12 mouse cellular contexts compared by ENCODE assay signal in genomic region chr9:7929552-7929951, GRCm38 (mm10). TPM values are rescaled to one million over a fixed set of nuclear protein-coding genes. Genes with fewer than 3 reads are reported as not detected.
DNase-seq lines count a peak whose midpoint lies in the region; ATAC-seq lines count a peak whose summit lies in the region.
"Had no signal": no experiment of that assay in that cellular context is flagged by ENCODE, and none has a peak within 500 bp of the region (broad histone marks: within the 10 kb centered on the region; RNA-seq: fewer than 3 reads in every experiment).

No protein-coding gene starts in this region.

- H3K36me3 ChIP-seq in embryonic facial prominence, embryonic 14.5 days (ENCODE audit: control insufficient read depth, insufficient read depth, low read length) = peaks cover 66% of the 10 kb centered on the region
- H3K36me3 ChIP-seq in embryonic facial prominence, embryonic 10.5 days (replicated peaks) = peaks cover 99% of the 10 kb centered on the region
- peaks cover 81% of the 10 kb centered on the region for H3K36me3 ChIP-seq in kidney, embryonic 15.5 days

- no peaks in the 10 kb centered on the region for H3K4me1 ChIP-seq in embryonic facial prominence, embryonic 14.5 days (ENCODE audit: control insufficient read depth, insufficient read depth, low read length)
- H3K4me1 ChIP-seq in embryonic facial prominence, embryonic 10.5 days = no peaks in the 10 kb centered on the region
- no peaks in the 10 kb centered on the region for H3K4me1 ChIP-seq in kidney, embryonic 15.5 days
- H3K4me1 ChIP-seq: neural tube, embryonic 12.5 days had no signal

- H3K9ac ChIP-seq in embryonic facial prominence, embryonic 14.5 days (ENCODE audit: low read depth, low read length) = no peak overlapping the region
- no peak overlapping the region for H3K9ac ChIP-seq in kidney, embryonic 15.5 days
- H3K9ac ChIP-seq: neural tube, embryonic 12.5 days had no signal

- no peaks in the 10 kb centered on the region for H3K27me3 ChIP-seq in embryonic facial prominence, embryonic 14.5 days (replicated peaks; ENCODE audit: control insufficient read depth, insufficient read depth, low read length)
- no peaks in the 10 kb centered on the region for H3K27me3 ChIP-seq in embryonic facial prominence, embryonic 10.5 days (replicated peaks; ENCODE audit: low read depth, poor library complexity, severe bottlenecking)
- H3K27me3 ChIP-seq in kidney, embryonic 15.5 days = no peaks in the 10 kb centered on the region
- H3K27me3 ChIP-seq: neural tube, embryonic 12.5 days had no signal

- peak; percentile 20; the same call in 1 of the 2 replicates for ATAC-seq in embryonic facial prominence, embryonic 14.5 days (ENCODE audit: low read depth)
- 0 out of 2 replicates have a peak, but pooled peaks have one; percentile 24 for ATAC-seq in kidney, embryonic 15.5 days (replicated peaks; ENCODE audit: low FRiP score)

- intact Hi-C loops in heart, postnatal 14 days (cut with DNase I) = no loop called here

- no peak overlapping the region for H3K4me2 ChIP-seq in embryonic facial prominence, embryonic 14.5 days (ENCODE audit: low read depth, low read length)
- no peak overlapping the region for H3K4me2 ChIP-seq in kidney, embryonic 15.5 days
- H3K4me2 ChIP-seq: neural tube, embryonic 12.5 days had no signal

- 69% methylated on average over 6 of the region's 6 CpGs for WGBS in embryonic facial prominence, embryonic 14.5 days
- 92% methylated on average over 6 of the region's 6 CpGs for WGBS in embryonic facial prominence, embryonic 10.5 days
- 74% methylated on average over 6 of the region's 6 CpGs for WGBS in kidney, embryonic 15.5 days

- peaks cover 26% of the 10 kb centered on the region for H3K9me3 ChIP-seq in embryonic facial prominence, embryonic 14.5 days (ENCODE audit: control insufficient read depth, low read length)
- peaks cover 23% of the 10 kb centered on the region for H3K9me3 ChIP-seq in embryonic facial prominence, embryonic 10.5 days
- peaks cover 15% of the 10 kb centered on the region for H3K9me3 ChIP-seq in kidney, embryonic 15.5 days (replicated peaks)

- 0 out of 2 replicates have a peak overlapping the region, but pooled peaks have one; percentile 33 for H3K27ac ChIP-seq in embryonic facial prominence, embryonic 14.5 days (replicated peaks; ENCODE audit: low read depth, low read length)
- no peak overlapping the region for H3K27ac ChIP-seq in embryonic facial prominence, embryonic 10.5 days (replicated peaks)
- no peak overlapping the region for H3K27ac ChIP-seq in kidney, embryonic 15.5 days
- H3K27ac ChIP-seq: neural tube, embryonic 12.5 days had no signal

- no peak overlapping the region for H3K4me3 ChIP-seq in embryonic facial prominence, embryonic 14.5 days (ENCODE audit: low read depth, low read length)
- H3K4me3 ChIP-seq in embryonic facial prominence, embryonic 10.5 days = no peak overlapping the region
- no peak overlapping the region for H3K4me3 ChIP-seq in kidney, embryonic 15.5 days (replicated peaks)
- H3K4me3 ChIP-seq: neural tube, embryonic 12.5 days had no signal

- peak; percentile 74 for DNase-seq in embryonic facial prominence, embryonic 14.5 days (ENCODE audit: low spot score)
- DNase-seq in embryonic facial prominence, embryonic 10.5 days (ENCODE audit: low spot score) = no peak
- DNase-seq in kidney, adult 11 months = no peak
- peak; percentile 16 to 48 for DNase-seq in heart, postnatal 14 days
- DNase-seq in lung, postnatal 25 days (ENCODE audit: low spot score) = peak; percentile 45
- DNase-seq in right cerebral cortex, adult 18-20 months = no peak
- DNase-seq in right cerebral cortex, postnatal 36 days (ENCODE audit: low spot score in 2 of 2) = no peak
- DNase-seq: cerebellum, adult 2 months; gastrocnemius, postnatal 36 days; thymus, adult 2 months had no signal

RNA-seq across cellular contexts. Expression of gene Birc3, which starts 56.6 kb away (rescaled TPM):
- 14.6 and 16.1 TPM in 2 replicates for polyA plus RNA-seq in embryonic facial prominence, embryonic 14.5 days (2014; fragmentation: Nextera tagmentation; extraction: Ambion mirVana)
- 4.5 and 4.6 TPM in 2 replicates for polyA plus RNA-seq in embryonic facial prominence, embryonic 10.5 days (2016; fragmentation: Nextera tagmentation; extraction: Ambion mirVana)
- 6.6 and 7.9 TPM in 2 replicates for polyA plus RNA-seq in kidney, embryonic 15.5 days (2015; fragmentation: Nextera tagmentation; extraction: Ambion mirVana)
- 10 to 100 TPM in 1 of 2 experiments, 1 to 10 TPM in 1; 8.9 to 10.3 TPM for total RNA-seq in heart, postnatal 14 days (2021)

Comparison
In these comparisons a context has a peak if more than half of its experiments do, and no peak if none do; other contexts are left out.
1. DNase-seq: peak in embryonic facial prominence, embryonic 14.5 days (single experiment), heart, postnatal 14 days (2 of 2) and lung, postnatal 25 days (single experiment); none in embryonic facial prominence, embryonic 10.5 days (single experiment), kidney, adult 11 months (single experiment), right cerebral cortex, adult 18-20 months (single experiment) and right cerebral cortex, postnatal 36 days (0 of 2).